Mouse (Mus musculus): Measurements from ENCODE around the gene Dip2b.

DNA sequence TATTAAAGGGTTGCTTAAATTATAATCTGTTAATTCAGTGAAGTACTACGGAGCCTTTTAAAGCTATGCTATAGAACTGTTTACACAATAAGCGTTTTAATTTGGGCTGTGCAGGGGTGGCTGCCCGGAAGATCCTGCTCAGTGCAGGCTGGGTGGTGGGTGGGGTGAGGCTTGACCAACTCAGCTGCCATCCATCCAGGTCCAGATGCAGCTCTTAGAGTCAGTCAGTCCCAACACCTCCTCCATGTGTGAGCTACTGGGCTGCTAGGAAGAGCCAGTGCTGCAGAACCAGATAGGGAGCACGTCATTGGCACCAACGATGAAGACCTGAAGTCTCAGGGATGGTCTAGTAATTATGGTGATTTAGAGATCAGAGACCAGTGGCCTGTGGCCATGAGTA, 101.2 kb downstream of the Dip2b start:
- TF ChIP-seq CTCF (conservative IDR thresholded peaks at IDR 0.05; ENCODE audit: insufficient read depth, insufficient read length, low read depth, low read length), result no peak
- no peak for TF ChIP-seq POLR2A (IDR thresholded peaks at IDR 0.05; ENCODE audit: low read depth, low read length)
